Mouse (Mus musculus) CH12.LX (cell line): ENCODE measurements around the gene Pfdn2. TPM values are rescaled to one million over a fixed set of nuclear protein-coding genes. Genes with fewer than 3 reads are reported as not detected.
A peak's percentile ranks its signal among the peaks of the same experiment; 100 is the strongest.

Source experiments
- DNase-seq: peaks from one replicate; pipeline ENCODE4 v3.0.0-alpha.2; 2013; ENCODE audit errors: extremely low read depth
- H3K27ac ChIP-seq: 2 replicates; pipeline ENCODE4 v1.5.1; 2012; ENCODE audit warnings: low read depth, mild to moderate bottlenecking, control low read depth, moderate library complexity; ENCODE audit not compliant: insufficient read depth
- H3K27me3 ChIP-seq: replicated peaks from 2 replicates; pipeline ENCODE3; 2012; ENCODE audit warnings: inconsistent platforms
- H3K36me3 ChIP-seq, 2 experiments: replicated peaks in 1 of 2; 2 replicates each; pipeline versions ENCODE3 to v1.6.1; 2012; ENCODE audit warnings: inconsistent platforms in 1 of 2, low read length in 1 of 2, mild to moderate bottlenecking in 1 of 2, mixed read lengths in 1 of 2, moderate library complexity in 1 of 2; ENCODE audit not compliant: control insufficient read depth in 1 of 2, insufficient read depth in 1 of 2
- H3K4me1 ChIP-seq, 2 experiments: 2 replicates each; pipeline ENCODE4 v1.6.1; 2012; ENCODE audit warnings: inconsistent platforms in 1 of 2, moderate library complexity in 1 of 2; ENCODE audit not compliant: insufficient read depth in 2 of 2, control insufficient read depth in 1 of 2
- H3K4me2 ChIP-seq: 2 replicates; pipeline ENCODE4 v1.6.1; 2012; ENCODE audit warnings: low read depth, mild to moderate bottlenecking, control low read depth; ENCODE audit not compliant: poor library complexity, insufficient read depth, severe bottlenecking
- H3K4me3 ChIP-seq, 3 experiments: fragments of 150-350 bp in 1 of 3; sonication (generic) in 1 of 3; replicated peaks in 1 of 3; 2 replicates each; pipeline versions ENCODE3 to v1.5.1; 2011 to 2012; ENCODE audit warnings: low read depth in 2 of 3, low read length in 2 of 3, mild to moderate bottlenecking in 2 of 3, moderate library complexity in 2 of 3, control low read depth in 1 of 3, improper control_type of control experiment in 1 of 3, inconsistent platforms in 1 of 3, mixed read lengths in 1 of 3; ENCODE audit not compliant: poor library complexity in 1 of 3
- H3K79me2 ChIP-seq: replicated peaks from 2 replicates; pipeline ENCODE4 v1.6.1; 2012; ENCODE audit warnings: mild to moderate bottlenecking, moderate library complexity; ENCODE audit not compliant: control insufficient read depth, poor library complexity, insufficient read depth, severe bottlenecking; ENCODE audit errors: extremely low read depth
- H3K9ac ChIP-seq: 2 replicates; pipeline ENCODE4 v1.6.1; 2012; ENCODE audit warnings: low read depth, mild to moderate bottlenecking, control low read depth, moderate library complexity; ENCODE audit not compliant: insufficient read depth
- H3K9me3 ChIP-seq: replicated peaks from 2 replicates; pipeline ENCODE3; 2012; ENCODE audit warnings: low read length, inconsistent platforms, mixed read lengths
- BHLHE40 ChIP-seq: IDR thresholded peaks from 2 replicates; pipeline ENCODE4 v1.6.1; 2011; ENCODE audit warnings: mild to moderate bottlenecking, low read depth, low read length, improper control_type of control experiment
- CHD1 ChIP-seq: IDR thresholded peaks from 2 replicates; pipeline ENCODE4 v1.6.1; 2012; ENCODE audit warnings: low read depth, low read length, improper control_type of control experiment, inconsistent platforms
- CHD2 ChIP-seq: IDR thresholded peaks from 2 replicates; pipeline ENCODE4 v1.6.1; 2011; ENCODE audit warnings: low read length, improper control_type of control experiment
- CTCF ChIP-seq, 2 experiments: IDR thresholded peaks in 1 of 2; conservative IDR thresholded peaks in 1 of 2; 2 replicates each; pipeline ENCODE4 v1.5.1; 2011 to 2012; ENCODE audit warnings: low read depth in 2 of 2, low read length in 2 of 2, improper control_type of control experiment in 1 of 2, inconsistent platforms in 1 of 2, mild to moderate bottlenecking in 1 of 2, moderate library complexity in 1 of 2
- E2F4 ChIP-seq: IDR thresholded peaks from 2 replicates; pipeline ENCODE4 v1.6.1; 2011; ENCODE audit warnings: low read depth, low read length, improper control_type of control experiment; ENCODE audit not compliant: insufficient replicate concordance
- ELF1 ChIP-seq: IDR thresholded peaks from 2 replicates; pipeline ENCODE4 v1.6.1; 2014; ENCODE audit warnings: low read depth, mild to moderate bottlenecking, inconsistent platforms, low read length, improper control_type of control experiment
- EP300 ChIP-seq: IDR thresholded peaks from 2 replicates; pipeline ENCODE4 v1.6.1; 2011; ENCODE audit warnings: low read length, improper control_type of control experiment
- ETS1 ChIP-seq: conservative IDR thresholded peaks from 2 replicates; pipeline ENCODE4 v1.6.1; 2012; ENCODE audit warnings: low read depth, mild to moderate bottlenecking, inconsistent platforms, low read length, improper control_type of control experiment, moderate library complexity
- GABPA ChIP-seq: IDR thresholded peaks from 2 replicates; pipeline ENCODE4 v1.6.1; 2012; ENCODE audit warnings: low read depth, low read length, improper control_type of control experiment, inconsistent platforms; ENCODE audit not compliant: insufficient replicate concordance
- HCFC1 ChIP-seq: IDR thresholded peaks from 2 replicates; pipeline ENCODE4 v1.6.1; 2012; ENCODE audit warnings: low read depth, mild to moderate bottlenecking, inconsistent platforms, low read length, improper control_type of control experiment
- IRF4 ChIP-seq: IDR thresholded peaks from 2 replicates; pipeline ENCODE4 v1.6.1; 2014; ENCODE audit warnings: low read depth, mild to moderate bottlenecking, inconsistent platforms, low read length, improper control_type of control experiment
- JUN ChIP-seq: IDR thresholded peaks from 2 replicates; pipeline ENCODE4 v1.6.1; 2011; ENCODE audit warnings: low read depth, mild to moderate bottlenecking, low read length, improper control_type of control experiment, moderate library complexity; ENCODE audit not compliant: insufficient read depth
- JUND ChIP-seq: conservative IDR thresholded peaks from 2 replicates; pipeline ENCODE4 v1.6.1; 2011; ENCODE audit warnings: low read depth, low read length, improper control_type of control experiment
- KAT2A ChIP-seq: IDR thresholded peaks from 2 replicates; pipeline ENCODE4 v1.6.1; 2012; ENCODE audit warnings: low read length, improper control_type of control experiment, inconsistent platforms; ENCODE audit not compliant: insufficient replicate concordance
- MAFK ChIP-seq: IDR thresholded peaks from 2 replicates; pipeline ENCODE4 v1.6.1; 2011; ENCODE audit warnings: low read length, improper control_type of control experiment; ENCODE audit not compliant: insufficient replicate concordance
- MAX ChIP-seq: IDR thresholded peaks from 2 replicates; pipeline ENCODE4 v1.6.1; 2011; ENCODE audit warnings: low read length, improper control_type of control experiment
- MAZ ChIP-seq: IDR thresholded peaks from 2 replicates; pipeline ENCODE4 v1.6.1; 2012; ENCODE audit warnings: low read depth, mild to moderate bottlenecking, inconsistent platforms, low read length, improper control_type of control experiment, moderate library complexity
- MEF2A ChIP-seq: IDR thresholded peaks from 2 replicates; pipeline ENCODE4 v1.6.1; 2014; ENCODE audit warnings: low read depth, mild to moderate bottlenecking, inconsistent platforms, low read length, improper control_type of control experiment, borderline replicate concordance
- MXI1 ChIP-seq: IDR thresholded peaks from 2 replicates; pipeline ENCODE4 v1.6.1; 2011; ENCODE audit warnings: mild to moderate bottlenecking, low read depth, low read length, improper control_type of control experiment
- MYC ChIP-seq: IDR thresholded peaks from 2 replicates; pipeline ENCODE4 v1.6.1; 2011; ENCODE audit warnings: low read depth, mild to moderate bottlenecking, improper control_type of control experiment, low read length
- NELFE ChIP-seq: IDR thresholded peaks from 2 replicates; pipeline ENCODE4 v1.6.1; 2011; ENCODE audit warnings: low read depth, low read length, improper control_type of control experiment
- NRF1 ChIP-seq: IDR thresholded peaks from 2 replicates; pipeline ENCODE4 v1.6.1; 2014; ENCODE audit warnings: low read depth, mild to moderate bottlenecking, inconsistent platforms, low read length, improper control_type of control experiment, moderate library complexity
- PAX5 ChIP-seq: IDR thresholded peaks from 2 replicates; pipeline ENCODE4 v1.6.1; 2012; ENCODE audit warnings: low read length, inconsistent platforms, mixed read lengths
- POLR2A ChIP-seq: IDR thresholded peaks from 2 replicates; pipeline ENCODE4 v1.6.1; 2011; ENCODE audit warnings: low read depth, mild to moderate bottlenecking, improper control_type of control experiment, low read length
- POLR2AphosphoS2 ChIP-seq: IDR thresholded peaks from 2 replicates; pipeline ENCODE4 v1.6.1; 2011; ENCODE audit warnings: low read depth, low read length, improper control_type of control experiment
- RAD21 ChIP-seq: IDR thresholded peaks from 2 replicates; pipeline ENCODE4 v1.6.1; 2011; ENCODE audit warnings: low read depth, mild to moderate bottlenecking, low read length, improper control_type of control experiment, moderate library complexity
- RCOR1 ChIP-seq: conservative IDR thresholded peaks from 2 replicates; pipeline ENCODE4 v1.6.1; 2012; ENCODE audit warnings: low read depth, mild to moderate bottlenecking, inconsistent platforms, low read length, improper control_type of control experiment
- SIN3A ChIP-seq: IDR thresholded peaks from 2 replicates; pipeline ENCODE4 v1.6.1; 2012; ENCODE audit warnings: low read length, improper control_type of control experiment, inconsistent platforms
- SMC3 ChIP-seq: IDR thresholded peaks from 2 replicates; pipeline ENCODE4 v1.6.1; 2011; ENCODE audit warnings: low read depth, low read length, improper control_type of control experiment
- TBP ChIP-seq: conservative IDR thresholded peaks from 2 replicates; pipeline ENCODE4 v1.6.1; 2011; ENCODE audit warnings: low read depth, low read length, improper control_type of control experiment
- TCF12 ChIP-seq: IDR thresholded peaks from 2 replicates; pipeline ENCODE4 v1.6.1; 2014; ENCODE audit warnings: low read depth, mild to moderate bottlenecking, inconsistent platforms, low read length, improper control_type of control experiment
- UBTF ChIP-seq: IDR thresholded peaks from 2 replicates; pipeline ENCODE4 v1.6.1; 2012; ENCODE audit warnings: low read depth, mild to moderate bottlenecking, inconsistent platforms, low read length, improper control_type of control experiment, moderate library complexity
- USF1 ChIP-seq: IDR thresholded peaks from 2 replicates; pipeline ENCODE4 v1.6.1; 2014; ENCODE audit warnings: low read depth, mild to moderate bottlenecking, inconsistent platforms, low read length, improper control_type of control experiment
- USF2 ChIP-seq: conservative IDR thresholded peaks from 2 replicates; pipeline ENCODE4 v1.6.1; 2011; ENCODE audit warnings: low read depth, low read length, improper control_type of control experiment
- ZC3H11A ChIP-seq: IDR thresholded peaks from 2 replicates; pipeline ENCODE4 v1.6.1; 2012; ENCODE audit warnings: low read depth, mild to moderate bottlenecking, inconsistent platforms, low read length, improper control_type of control experiment
- ZKSCAN1 ChIP-seq: IDR thresholded peaks from 2 replicates; pipeline ENCODE4 v1.6.1; 2012; ENCODE audit warnings: low read depth, inconsistent platforms, low read length, improper control_type of control experiment, borderline replicate concordance
- ZMIZ1 ChIP-seq: IDR thresholded peaks from 2 replicates; pipeline ENCODE4 v1.6.1; 2012; ENCODE audit warnings: low read depth, mild to moderate bottlenecking, inconsistent platforms, low read length, improper control_type of control experiment
- ZNF384 ChIP-seq: IDR thresholded peaks from 2 replicates; pipeline ENCODE4 v1.6.1; 2012; ENCODE audit warnings: low read depth, low read length, improper control_type of control experiment, inconsistent platforms
- dilution Hi-C: fragments of 300-500 bp; cut with MboI; formaldehyde crosslinking; loops from 2 replicates; pipeline ENCODE4 v1.14.3; 2020; ENCODE audit warnings: low sequenced_read_pairs; ENCODE audit not compliant: extremely low pct_unique_long_range_greater_than_20kb, extremely low pct_ligation_motif_present
- in situ Hi-C: fragments of 300-500 bp; cut with MboI; formaldehyde crosslinking; loops from 3 replicates; pipeline ENCODE4 v1.14.3; 2019; ENCODE audit warnings: low sequenced_read_pairs, low pct_ligation_motif_present, low pct_unique_long_range_greater_than_20kb, mixed read lengths
- polyA plus RNA-seq: library from polyadenylated mRNA; unstranded; fragments of >175 nt; gene quantifications from 2 replicates; pipeline ENCODE4 v1.2.1, GENCODE M21; 2012; ENCODE audit warnings: low read depth; ENCODE audit not compliant: insufficient read length
- total RNA-seq, 2 experiments: library from RNA; depleted of rRNA; stranded (reverse); fragments of 300-350 nt in 1 of 2; fragments of >200 nt in 1 of 2; gene quantifications; 2 replicates each; pipeline ENCODE4 v1.2.3; 2012 to 2014

Gene Pfdn2
- total and polyA plus RNA-seq, 3 experiments = 25.2 to 292 (median 33.0) TPM

GRCm38 (mm10) chr1:171328839-171329432 is 16.5 kb upstream of the Pfdn2 start, which contains the start of gene Dedd:
Dedd (plus strand) TSS chr1:171329145.
- in situ Hi-C loops = no loop called here
- peaks cover 13 to 54% of the 10 kb centered on the region in 2 experiments for H3K4me1 ChIP-seq
- peak; percentile 92 for DNase-seq

GRCm38 (mm10) chr1:171329433-171330215 is 15.8 kb upstream of the Pfdn2 start:
- peak overlapping the region; percentile 68 to 90 (median 85) for H3K4me3 ChIP-seq
- peak overlapping the region; percentile 91 for H3K27ac ChIP-seq
- peaks cover 5 to 41% of the 10 kb centered on the region in 2 experiments for H3K36me3 ChIP-seq
- H3K9me3 ChIP-seq = no peaks in the 10 kb centered on the region
- TF ChIP-seq UBTF (0 out of 2 replicates have a peak, but pooled peaks have one; percentile 7), ZKSCAN1 (no peak), MXI1 (0 out of 2 replicates have a peak, but pooled peaks have one; percentile 31)
- H3K4me2 ChIP-seq = peak overlapping the region; percentile 99
- peak overlapping the region; percentile 95 for H3K9ac ChIP-seq
- H3K4me1 ChIP-seq = peaks cover 13 to 61% of the 10 kb centered on the region in 2 experiments
- in situ Hi-C loops = no loop called here
- DNase-seq = no peak
- H3K79me2 ChIP-seq = peaks cover 53% of the 10 kb centered on the region
- no peaks in the 10 kb centered on the region for H3K27me3 ChIP-seq
- dilution Hi-C loops = no loop called here

More at GRCm38 (mm10) chr1:171328839-171329432, 16.5 kb upstream of the Pfdn2 start, which contains the start of gene Dedd:
- H3K9me3 ChIP-seq = no peaks in the 10 kb centered on the region
- dilution Hi-C loops = no loop called here
- H3K27ac ChIP-seq = peak within 1 kb of the TSS; percentile 91
- peak within 1 kb of the TSS; percentile 99 for H3K4me2 ChIP-seq
- H3K79me2 ChIP-seq = peaks cover 51% of the 10 kb centered on the region
- no peaks in the 10 kb centered on the region for H3K27me3 ChIP-seq
- H3K9ac ChIP-seq = peak within 1 kb of the TSS; percentile 95
- peaks cover 2 to 40% of the 10 kb centered on the region in 2 experiments for H3K36me3 ChIP-seq
- TF ChIP-seq GABPA = no peak; the same call in 1 of the 2 replicates
- TF ChIP-seq UBTF = peak; percentile 84
- TF ChIP-seq RCOR1 = 0 out of 2 replicates have a peak, but pooled peaks have one; percentile 46
- peak; percentile 96 for TF ChIP-seq CHD2
- TF ChIP-seq ELF1 = peak; percentile 93
- no peak for TF ChIP-seq EP300
- no peak for TF ChIP-seq USF1
- no peak for TF ChIP-seq MEF2A
- TF ChIP-seq KAT2A = peak; percentile 87
- TF ChIP-seq CTCF (conservative IDR thresholded peaks at IDR 0.05 in 1 of 2, IDR thresholded peaks at IDR 0.05 in 1 of 2; ENCODE audit: low read depth in 2 of 2, low read length in 2 of 2) = no peak
- TF ChIP-seq POLR2A = peak; percentile 64
- no peak for TF ChIP-seq ETS1
- peak; percentile 45; the same call in 1 of the 2 replicates for TF ChIP-seq TBP
- TF ChIP-seq TCF12 = 0 out of 2 replicates have a peak, but pooled peaks have one; percentile 53
- TF ChIP-seq USF2 = no peak
- TF ChIP-seq POLR2AphosphoS2 = 0 out of 2 replicates have a peak, but pooled peaks have one; percentile 45
- no peak for TF ChIP-seq BHLHE40
- TF ChIP-seq JUND = no peak
- no peak for TF ChIP-seq SMC3
- TF ChIP-seq ZKSCAN1 = no peak
- TF ChIP-seq ZC3H11A = no peak
- no peak; the same call in 1 of the 2 replicates for TF ChIP-seq MAZ
- no peak for TF ChIP-seq PAX5
- TF ChIP-seq E2F4 = no peak
- TF ChIP-seq CHD1 = no peak
- no peak for TF ChIP-seq MAFK
- TF ChIP-seq RAD21 = no peak
- TF ChIP-seq ZNF384 = 0 out of 2 replicates have a peak, but pooled peaks have one; percentile 22
- TF ChIP-seq JUN = no peak
- peak; percentile 81 for TF ChIP-seq SIN3A
- TF ChIP-seq MXI1 = peak; percentile 43; the same call in 1 of the 2 replicates
- TF ChIP-seq ZMIZ1 = peak; percentile 75
- TF ChIP-seq IRF4 = peak; percentile 43; the same call in 1 of the 2 replicates
- TF ChIP-seq NELFE = peak; percentile 52; the same call in 1 of the 2 replicates
- TF ChIP-seq HCFC1 = peak; percentile 91
- TF ChIP-seq MYC = 0 out of 2 replicates have a peak, but pooled peaks have one; percentile 39
- peak; percentile 64; the same call in 1 of the 2 replicates for TF ChIP-seq MAX
- TF ChIP-seq NRF1 = peak; percentile 82
- peak within 1 kb of the TSS; percentile 85 to 98 (median 90) for H3K4me3 ChIP-seq
